Mouse (Mus musculus) brain, embryonic 14.5 days (tissue): ENCODE measurements around the gene Phlda1.

Experiments
- CTCF ChIP-seq: fragments of 200-500 bp; IDR thresholded peaks from 2 replicates; pipeline ENCODE4 v1.5.1; 2012; ENCODE audit warnings: inconsistent platforms, mild to moderate bottlenecking, moderate library complexity, borderline replicate concordance; ENCODE audit not compliant: insufficient read depth, insufficient read length; ENCODE audit errors: extremely low read depth
- POLR2A ChIP-seq: fragments of 200-500 bp; IDR thresholded peaks from 2 replicates; pipeline ENCODE4 v1.6.1; 2012; ENCODE audit warnings: mild to moderate bottlenecking, inconsistent platforms, borderline replicate concordance; ENCODE audit not compliant: poor library complexity, insufficient read depth, insufficient read length, severe bottlenecking; ENCODE audit errors: extremely low read depth

GRCm38 (mm10) chr10:111476989-111477510 lies 29.0 kb upstream of the Phlda1 start:
- TF ChIP-seq POLR2A (no peak), CTCF (no peak)
